Mouse (Mus musculus) T-helper 2 cell (primary cell): ENCODE data around the gene Rab3b.

Experiments
- in situ Hi-C: fragments of 300-600 bp; cut with MboI, MseI; formaldehyde crosslinking; loops from one replicate; pipeline ENCODE4 v1.15.1; 2025; ENCODE audit warnings: high pct_unique_total_duplicates

The Rab3b gene

DNA sequence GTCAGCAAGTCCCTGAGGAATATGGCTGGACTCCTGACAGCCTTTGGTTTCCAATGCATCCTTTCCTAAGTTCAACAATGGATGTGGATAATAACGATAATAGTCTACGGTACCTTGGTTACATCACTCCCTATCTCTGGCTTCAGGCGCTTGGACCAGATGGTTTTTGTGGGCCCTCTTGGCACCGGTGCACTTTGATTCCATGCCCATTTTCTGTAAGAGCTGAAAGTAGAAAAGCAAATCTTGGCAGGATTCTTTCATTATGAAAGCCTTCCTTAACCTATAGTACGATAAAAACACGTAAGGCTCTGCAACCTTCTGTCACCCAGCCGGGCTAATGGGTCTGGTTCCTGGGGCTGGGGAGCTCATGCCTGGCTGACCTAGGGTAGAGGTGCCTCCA is 70.3 kb downstream of the Rab3b start:
- in situ Hi-C loops = no loop called here

DNA sequence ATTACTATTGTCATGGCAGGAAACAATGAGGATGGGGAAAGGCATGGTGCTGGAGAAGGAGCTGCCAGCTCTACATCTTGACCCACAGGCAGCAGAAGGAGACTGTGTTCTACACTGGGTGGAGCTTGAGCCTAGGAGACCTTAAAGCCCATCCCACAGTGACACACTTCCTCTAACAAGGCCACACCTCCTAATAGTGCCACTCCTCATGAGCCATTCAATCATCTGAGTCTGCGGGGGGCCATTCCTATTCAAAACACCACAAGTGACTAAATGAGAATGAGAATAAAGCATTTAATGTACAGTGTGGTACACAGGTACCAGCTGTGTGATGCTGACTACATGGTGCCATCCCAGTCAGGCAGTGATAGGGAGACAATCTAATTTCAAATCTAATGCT is 71.3 kb downstream of the Rab3b start:
- in situ Hi-C loops = no loop called here

DNA sequence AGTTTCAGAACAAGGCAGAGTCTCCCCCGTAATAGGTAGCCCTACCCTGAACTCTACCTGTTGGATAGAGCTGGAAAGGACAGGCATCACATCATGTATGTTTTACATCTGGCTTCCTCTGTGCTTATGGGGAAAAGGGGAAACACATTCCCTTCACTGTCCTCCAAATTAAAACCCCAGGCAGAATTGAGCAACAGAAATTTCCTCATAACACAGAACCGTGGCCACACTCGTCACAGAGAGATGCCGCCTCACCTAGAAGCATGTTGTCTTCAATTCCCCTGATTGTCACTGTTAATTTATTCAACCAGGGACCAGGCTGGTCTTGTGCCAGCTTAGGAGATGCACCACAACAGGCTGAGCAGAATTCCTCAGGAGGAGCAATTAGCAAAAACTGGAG is 72.8 kb downstream of the Rab3b start:
- in situ Hi-C loops = no loop called here

DNA sequence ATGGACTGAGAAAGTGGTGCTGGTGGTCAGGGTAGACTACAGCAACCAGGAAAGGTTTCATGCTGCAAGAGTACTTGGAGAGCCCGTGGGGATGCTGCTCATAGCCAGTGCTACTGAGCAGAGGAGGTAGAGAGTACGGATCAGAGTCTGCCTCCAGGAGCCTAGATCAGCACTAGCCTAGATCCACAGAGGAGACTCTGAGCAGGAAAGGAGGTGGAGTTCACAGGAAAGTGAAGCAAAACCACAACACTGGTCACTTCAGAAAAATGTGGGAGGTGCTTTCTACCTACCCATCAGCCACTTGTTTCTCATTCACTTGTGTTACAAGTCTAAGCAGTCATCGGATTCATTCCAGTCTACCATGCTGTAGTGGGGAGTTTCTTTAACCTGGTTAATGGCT is 80.8 kb downstream of the Rab3b start:
- in situ Hi-C loops = no loop called here

DNA sequence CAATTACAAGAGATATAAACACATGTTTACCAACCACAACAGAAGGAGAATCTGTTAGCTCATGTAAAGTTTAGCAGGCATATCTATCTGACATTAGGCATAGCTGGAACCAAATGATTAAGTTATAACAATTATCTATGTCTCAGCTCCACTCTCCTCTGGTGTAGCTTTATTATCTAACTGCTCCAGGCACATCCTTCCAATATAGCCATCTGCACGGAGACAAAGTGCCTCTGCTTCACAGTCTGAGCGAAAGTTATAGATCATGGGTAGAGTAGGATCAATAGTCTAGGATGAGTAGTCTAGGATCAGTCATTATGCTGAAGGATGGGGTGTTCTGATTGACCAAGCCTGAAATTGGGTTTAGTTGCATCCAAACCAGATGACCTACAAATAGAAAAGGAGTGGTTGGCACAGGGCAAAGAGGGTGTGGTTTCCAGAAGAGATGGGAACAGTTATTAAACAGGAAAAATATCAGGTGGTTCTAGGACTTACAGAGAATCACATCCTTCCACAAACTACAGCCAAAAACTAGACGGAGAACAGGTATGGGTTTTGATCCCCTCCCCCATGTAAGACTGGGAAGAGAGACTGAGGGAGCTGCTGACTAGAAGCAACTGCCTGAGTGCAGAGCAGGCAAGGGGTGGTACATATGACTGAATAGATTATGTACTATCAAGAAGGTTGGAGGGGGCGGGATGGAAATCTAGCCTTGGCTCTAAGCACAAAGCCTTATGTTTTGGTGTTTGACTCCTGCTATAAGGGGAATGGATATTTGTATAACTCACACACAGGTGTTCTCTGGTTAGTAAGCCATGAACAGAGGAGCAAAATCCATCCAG is 82.0 kb downstream of the Rab3b start:
- in situ Hi-C loops = no loop called here

DNA sequence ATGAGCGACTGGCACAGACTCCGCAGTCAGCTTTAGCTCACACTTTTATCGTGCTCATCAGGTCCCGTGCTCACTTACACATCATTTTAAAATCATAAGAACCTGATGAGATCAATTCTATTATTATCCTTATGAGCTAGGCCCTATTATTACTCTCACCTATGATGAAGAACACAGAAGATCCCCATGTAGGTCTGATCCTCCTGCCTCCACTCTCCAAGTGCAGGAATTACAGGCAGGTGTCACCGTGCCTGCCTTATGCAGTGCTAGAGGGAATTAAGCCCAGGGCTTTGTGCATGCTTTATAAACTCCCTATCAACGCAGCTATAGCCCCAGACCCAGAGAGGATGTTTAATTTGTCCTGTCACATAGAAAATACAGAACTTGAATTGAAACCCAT is 84.2 kb downstream of the Rab3b start:
- in situ Hi-C loops = no loop called here

DNA sequence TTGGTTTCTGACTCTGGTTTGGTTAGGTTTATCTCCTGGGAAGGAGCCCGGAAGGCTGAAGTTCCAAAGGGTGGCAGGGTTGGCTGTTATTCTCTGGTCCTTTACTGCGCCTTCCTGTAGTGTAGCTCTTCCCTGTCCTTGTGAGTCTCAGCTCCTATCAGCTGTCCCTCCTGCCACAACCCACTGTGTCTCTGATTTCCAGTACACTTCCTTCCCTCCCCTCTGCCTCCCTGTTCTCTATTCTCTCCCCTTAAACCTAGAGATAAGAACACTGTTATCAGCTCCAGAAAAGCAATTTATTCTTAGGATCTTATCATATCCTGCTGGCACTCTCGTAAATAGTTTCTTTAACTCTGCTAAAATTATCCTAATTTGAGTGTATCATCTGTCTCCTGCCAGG is 90.7 kb downstream of the Rab3b start:
- in situ Hi-C loops = no loop called here

DNA sequence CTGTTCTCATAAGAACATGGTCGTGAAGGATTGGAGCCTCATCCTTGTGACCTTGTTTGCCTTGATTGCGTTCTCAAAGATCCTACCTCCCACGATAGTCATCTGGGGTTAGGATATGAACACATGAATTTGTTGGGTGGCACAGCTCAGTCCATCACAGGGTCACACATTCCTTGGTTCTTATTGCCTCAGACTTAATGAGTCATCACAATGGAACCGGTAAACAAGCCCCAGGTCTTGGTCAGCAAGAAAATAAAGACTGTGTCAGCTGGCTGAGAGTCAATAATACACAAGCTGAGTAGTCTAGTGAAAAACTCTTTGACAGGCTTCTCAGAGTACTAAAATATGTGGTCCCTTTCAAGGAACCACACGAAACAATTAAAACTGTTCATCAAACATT is 92.2 kb downstream of the Rab3b start:
- in situ Hi-C loops = no loop called here

DNA sequence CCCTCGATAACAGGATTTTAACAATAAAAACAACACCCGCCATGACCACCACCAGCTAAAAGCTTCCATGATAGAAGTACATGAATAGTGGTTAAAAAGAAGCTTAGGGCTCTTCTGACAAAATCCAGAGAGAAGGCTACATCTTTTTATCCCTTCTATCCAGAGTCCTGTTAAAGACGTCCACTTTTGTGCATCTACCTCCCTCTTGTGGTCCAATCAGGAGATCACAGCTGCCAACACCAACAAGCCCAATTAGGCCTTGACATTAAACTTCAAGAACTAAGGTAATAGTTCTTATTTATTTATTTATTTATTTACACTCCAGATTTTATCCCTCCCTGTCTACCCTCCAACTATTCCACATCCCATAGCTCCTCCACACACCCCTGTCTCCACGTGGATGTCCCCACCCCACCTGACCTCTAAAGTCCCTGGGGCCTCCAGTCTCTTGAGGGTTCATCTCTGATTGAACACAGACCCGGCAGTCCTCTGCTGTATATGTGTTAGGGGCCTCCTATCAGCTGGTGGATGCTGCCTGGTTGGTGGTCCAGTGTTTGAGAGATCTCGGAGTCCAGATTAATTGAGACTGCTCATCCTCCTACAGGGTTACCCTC is 97.7 kb downstream of the Rab3b start:
- in situ Hi-C loops = loop anchor here (5.0 kb wide), 1 partner anchor 104 kb away; no protein-coding TSS in a partner anchor

DNA sequence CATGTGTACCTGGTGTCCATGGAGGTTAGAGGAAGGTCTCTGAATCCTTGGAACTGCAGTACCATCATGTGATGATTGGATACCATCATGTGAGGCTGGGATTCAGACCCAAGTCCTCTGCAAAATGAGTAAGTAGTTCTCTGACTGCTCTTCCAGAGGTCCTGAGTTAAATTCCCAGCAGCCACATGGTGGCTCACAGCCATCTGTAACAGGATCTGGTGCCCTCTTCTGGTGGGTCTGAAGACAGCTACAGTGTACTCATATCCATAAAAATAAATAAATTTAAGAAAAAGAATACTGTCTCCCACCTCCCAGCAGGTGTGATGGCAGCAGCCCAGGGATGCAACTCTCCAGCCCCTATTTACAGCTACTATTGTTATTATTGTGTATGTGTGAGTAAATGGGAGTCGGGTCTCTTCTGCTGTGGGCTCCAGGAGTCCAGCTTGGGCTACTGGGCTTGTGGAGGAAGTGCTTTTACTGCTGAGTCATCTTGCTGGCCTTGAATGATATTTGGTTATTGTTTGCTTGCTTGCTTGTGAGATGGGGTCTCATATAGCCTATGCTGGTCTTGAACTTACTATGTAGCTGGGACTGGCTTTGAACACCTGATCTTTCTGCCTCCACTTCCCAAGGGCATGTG is 108.1 kb downstream of the Rab3b start:
- in situ Hi-C loops = no loop called here

DNA sequence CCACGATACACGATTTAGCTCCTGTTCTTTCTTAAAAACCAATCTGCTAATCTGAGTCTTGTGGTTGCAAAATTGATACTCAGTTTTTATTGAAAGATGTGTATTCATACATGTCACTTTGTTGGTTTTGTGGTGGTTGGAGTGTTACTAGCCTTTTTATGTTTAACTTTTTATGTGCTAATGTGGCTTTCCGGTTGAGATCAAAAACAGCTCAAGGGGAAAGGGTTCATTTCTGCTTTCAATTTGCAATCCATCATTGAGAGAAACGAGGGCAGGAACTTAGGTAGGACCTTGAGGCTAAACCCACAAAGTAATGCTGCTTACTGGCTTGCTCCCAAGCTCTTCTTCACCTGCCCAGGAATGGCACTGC is 108.6 kb downstream of the Rab3b start:
- in situ Hi-C loops = no loop called here

DNA sequence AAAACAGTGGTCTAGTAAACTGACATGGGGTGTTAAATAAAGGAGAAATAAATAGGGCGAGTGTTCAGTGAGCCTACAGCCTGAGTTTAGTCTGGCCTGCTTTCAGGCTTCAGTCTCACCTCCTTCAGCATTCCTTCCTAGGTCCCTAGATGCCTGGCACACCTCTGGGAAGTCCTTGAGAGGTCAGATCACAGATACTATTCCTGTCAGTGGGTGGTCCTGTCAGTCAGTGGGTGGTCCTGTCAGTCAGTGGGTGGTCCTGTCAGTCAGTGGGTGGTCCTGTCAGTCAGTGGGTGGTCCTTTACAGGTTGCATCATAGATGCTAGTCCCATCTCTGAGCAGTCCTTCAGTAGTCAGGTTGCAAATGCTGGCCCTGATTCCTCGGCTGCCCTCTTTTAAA is 110.6 kb downstream of the Rab3b start:
- in situ Hi-C loops = no loop called here

DNA sequence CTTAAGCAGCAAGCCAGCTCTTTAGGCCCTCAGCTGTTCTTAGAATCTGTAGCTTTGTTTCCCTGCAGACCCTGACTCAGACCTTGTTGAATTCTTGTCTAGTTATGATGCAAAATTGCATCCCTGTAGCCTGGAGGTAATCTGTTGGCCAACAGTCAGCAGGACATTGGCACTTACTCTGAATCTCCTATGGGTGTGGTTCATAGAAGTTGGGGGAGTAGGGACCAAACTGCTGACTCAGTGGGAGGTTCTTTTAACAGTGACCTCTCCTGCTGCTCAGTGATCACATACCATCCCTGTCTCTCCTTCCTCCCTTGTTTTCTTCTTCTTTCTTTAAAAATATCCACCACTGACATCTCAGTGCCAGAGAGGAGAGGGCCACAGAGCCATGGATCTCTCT is 111.2 kb downstream of the Rab3b start:
- in situ Hi-C loops = no loop called here

DNA sequence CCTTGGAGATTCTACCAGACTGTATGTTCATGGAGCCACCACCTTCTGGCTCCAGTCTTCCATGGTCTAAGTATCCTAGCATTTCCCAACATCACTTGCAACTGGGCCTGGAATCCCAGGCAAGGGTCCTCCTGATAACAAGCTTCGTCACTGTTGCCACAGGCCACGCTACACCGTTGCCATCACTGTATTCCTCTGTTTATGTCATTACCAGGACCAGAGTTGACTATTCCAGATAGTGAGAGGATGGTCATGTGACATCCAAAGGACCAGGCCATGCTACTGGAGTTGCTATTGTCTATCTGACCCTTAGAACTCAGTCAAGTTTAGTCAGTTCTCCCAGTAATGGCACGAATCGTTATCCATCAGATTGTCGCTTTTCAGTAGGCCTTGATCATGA is 111.7 kb downstream of the Rab3b start:
- in situ Hi-C loops = no loop called here

DNA sequence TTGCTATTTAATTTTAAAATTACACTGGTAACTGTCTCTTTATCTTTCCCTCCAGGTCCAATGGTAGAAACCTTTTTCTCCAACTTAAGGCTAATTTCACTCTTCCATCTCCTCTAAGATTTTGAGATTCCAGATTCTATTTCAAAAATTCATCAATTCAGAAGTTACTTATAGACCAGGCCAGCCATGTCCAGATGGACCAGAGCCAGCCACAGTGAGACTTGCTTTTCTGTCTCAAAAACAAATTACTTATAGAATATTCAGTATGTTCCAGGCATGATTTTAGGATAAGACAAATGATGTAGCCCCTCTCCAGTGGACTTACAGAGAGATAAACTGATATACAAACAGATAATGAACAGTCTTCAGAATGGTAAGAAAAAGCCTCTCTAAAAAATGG is 112.9 kb downstream of the Rab3b start:
- in situ Hi-C loops = no loop called here
